Mouse (Mus musculus): ENCODE measurements around the gene Pcdh20. TPM values are rescaled to one million over a fixed set of nuclear protein-coding genes. Genes with fewer than 3 reads are reported as not detected.

The Pcdh20 gene
- not detected for polyA plus RNA-seq (2017; shearing (Covaris generic))

- ATAC-seq: no peak
Observed at GRCm38 (mm10) chr14:88470495-88471434, at the start of gene Pcdh20. Pcdh20 (minus strand) TSS chr14:88471396.

GRCm38 (mm10) chr14:88479909-88480308 lies 8.7 kb upstream of the Pcdh20 start:
- no peak for ATAC-seq

- no peak for ATAC-seq
Observed at GRCm38 (mm10) chr14:88469956-88470355, 1.2 kb downstream of the Pcdh20 start.

- no peak for ATAC-seq
Observed at GRCm38 (mm10) chr14:88469361-88469760, 1.8 kb downstream of the Pcdh20 start.

GRCm38 (mm10) chr14:88466416-88466815 lies 4.8 kb downstream of the Pcdh20 start:
- no peak for ATAC-seq

- no peak for ATAC-seq
Observed at GRCm38 (mm10) chr14:88464356-88464755, 6.8 kb downstream of the Pcdh20 start.

GRCm38 (mm10) chr14:88463357-88463756 lies 7.8 kb downstream of the Pcdh20 start:
- ATAC-seq: no peak

GRCm38 (mm10) chr14:88462944-88463343 lies 8.3 kb downstream of the Pcdh20 start:
- ATAC-seq: no peak

- ATAC-seq: no peak
Observed at GRCm38 (mm10) chr14:88460705-88461104, 10.5 kb downstream of the Pcdh20 start.

- ATAC-seq: no peak
Observed at GRCm38 (mm10) chr14:88443304-88443703, 27.9 kb downstream of the Pcdh20 start.

GRCm38 (mm10) chr14:88429393-88429792 lies 41.8 kb downstream of the Pcdh20 start:
- ATAC-seq: no peak

- no peak for ATAC-seq
Observed at GRCm38 (mm10) chr14:88427370-88427769, 43.8 kb downstream of the Pcdh20 start.
